ENCODE assay signal across 8 mouse cellular contexts in the genomic region with DNA sequence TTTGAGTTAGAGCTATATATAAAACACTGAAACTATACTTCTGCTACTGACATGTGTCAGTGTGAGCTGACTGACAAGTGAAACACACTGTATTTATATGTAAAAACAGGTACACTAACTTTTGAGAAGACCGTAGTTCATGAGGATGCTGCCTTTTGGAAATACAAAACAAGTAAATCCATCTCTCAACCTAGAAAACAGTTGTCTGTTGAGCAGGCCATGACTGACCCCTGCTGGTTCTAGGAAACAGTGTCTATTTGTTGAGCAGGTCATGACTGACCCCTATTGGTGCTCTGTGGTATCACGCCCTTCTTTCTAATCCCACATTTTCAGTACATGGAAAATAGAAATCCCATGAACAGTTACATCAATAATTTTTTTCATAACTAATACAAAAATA. TPM values are rescaled to one million over a fixed set of nuclear protein-coding genes. Genes with fewer than 3 reads are reported as not detected.
A peak's percentile ranks its signal among the peaks of the same experiment; 100 is the strongest.
DNase-seq lines count a peak whose midpoint lies in the region; ATAC-seq and TF ChIP-seq lines count a peak whose summit lies in the region.

No protein-coding gene starts in this region.

- no peak overlapping the region for H3K4me3 ChIP-seq in ES-Bruce4 (ENCODE audit: low read depth, low read length)
- no peak overlapping the region for H3K4me3 ChIP-seq in bone marrow, adult 2 months (replicated peaks; ENCODE audit: control insufficient read depth, low read depth, low read length)
- H3K4me3 ChIP-seq in embryonic facial prominence, embryonic 15.5 days (replicated peaks): no peak overlapping the region
- no peak overlapping the region for H3K4me3 ChIP-seq in lung, adult 2 months (replicated peaks; ENCODE audit: extremely low read depth, low read depth, low read length)

- no peaks in the 10 kb centered on the region for H3K36me3 ChIP-seq in ES-Bruce4 (ENCODE audit: control insufficient read depth, insufficient read depth, low read length, poor library complexity, severe bottlenecking)
- 0 out of 2 replicates have a peak, but pooled peaks cover 4% of the 10 kb centered on the region for H3K36me3 ChIP-seq in embryonic facial prominence, embryonic 15.5 days

- no peak for TF ChIP-seq EP300 in ES-Bruce4 (IDR thresholded peaks at IDR 0.05; ENCODE audit: insufficient read depth, low read depth, low read length)

- no peaks in the 10 kb centered on the region for H3K4me1 ChIP-seq in ES-Bruce4 (ENCODE audit: control insufficient read depth, insufficient read depth, low read length)
- H3K4me1 ChIP-seq in bone marrow, adult 2 months (ENCODE audit: control insufficient read depth, insufficient read depth, low read length): no peaks in the 10 kb centered on the region
- H3K4me1 ChIP-seq in embryonic facial prominence, embryonic 15.5 days: peaks cover 5% of the 10 kb centered on the region
- H3K4me1 ChIP-seq in lung, adult 2 months (ENCODE audit: control insufficient read depth, insufficient read depth, low read length): no peaks in the 10 kb centered on the region

- no peaks in the 10 kb centered on the region for H3K9me3 ChIP-seq in ES-Bruce4 (replicated peaks; ENCODE audit: control insufficient read depth, insufficient read depth, low read length, poor library complexity, severe bottlenecking)
- H3K9me3 ChIP-seq in embryonic facial prominence, embryonic 15.5 days (replicated peaks): no peaks in the 10 kb centered on the region

- no peak overlapping the region for H3K9ac ChIP-seq in ES-Bruce4 (ENCODE audit: low read depth, poor library complexity, severe bottlenecking)
- H3K9ac ChIP-seq in embryonic facial prominence, embryonic 15.5 days: no peak overlapping the region

- ATAC-seq in embryonic facial prominence, embryonic 15.5 days (ENCODE audit: insufficient number of reproducible peaks, low FRiP score, low TSS enrichment, low read depth): peak; percentile 34; the same call in 1 of the 2 replicates

- no peak for TF ChIP-seq POLR2A in ES-Bruce4 (IDR thresholded peaks at IDR 0.05; ENCODE audit: insufficient read depth, low read length)
- TF ChIP-seq POLR2A in bone marrow, adult 2 months (IDR thresholded peaks at IDR 0.05; ENCODE audit: borderline replicate concordance, control insufficient read depth, low read depth, low read length): no peak
- TF ChIP-seq POLR2A in lung, adult 2 months (IDR thresholded peaks at IDR 0.05; ENCODE audit: borderline replicate concordance, extremely low read depth, low read depth, low read length): no peak

- TF ChIP-seq CTCF in ES-Bruce4 (IDR thresholded peaks at IDR 0.05; ENCODE audit: low read depth, low read length): peak; percentile 47
- peak; percentile 85 for TF ChIP-seq CTCF in bone marrow, adult 2 months (IDR thresholded peaks at IDR 0.05; ENCODE audit: control insufficient read depth, insufficient read depth, low read length)
- TF ChIP-seq CTCF in lung, adult 2 months (IDR thresholded peaks at IDR 0.05; ENCODE audit: insufficient read depth, low read length): peak; percentile 92

- H3K4me2 ChIP-seq in embryonic facial prominence, embryonic 15.5 days (replicated peaks): no peak overlapping the region

- H3K27me3 ChIP-seq in ES-Bruce4 (ENCODE audit: control insufficient read depth, insufficient read depth, low read length, poor library complexity, severe bottlenecking): no peaks in the 10 kb centered on the region
- H3K27me3 ChIP-seq in embryonic facial prominence, embryonic 15.5 days: no peaks in the 10 kb centered on the region

- 15% methylated on average over 2 of the region's 2 CpGs for WGBS in bone marrow, adult 2 months
- WGBS in embryonic facial prominence, embryonic 15.5 days: 10% methylated on average over 2 of the region's 2 CpGs
- WGBS in lung, adult 2 months: 4% methylated on average over 2 of the region's 2 CpGs

- H3K27ac ChIP-seq in ES-Bruce4 (ENCODE audit: insufficient read depth, low read length): no peak overlapping the region
- no peak overlapping the region for H3K27ac ChIP-seq in bone marrow, adult 2 months (ENCODE audit: control insufficient read depth, insufficient read depth, low read depth, low read length, poor library complexity)
- H3K27ac ChIP-seq in embryonic facial prominence, embryonic 15.5 days (replicated peaks): 0 out of 2 replicates have a peak overlapping the region, but pooled peaks have one; percentile 3

- peak; percentile 44 to 84 for DNase-seq in heart, adult 9 months (ENCODE audit: low spot score in 2 of 2)
- peak; percentile 77 to 90 for DNase-seq in kidney, postnatal 25 days
- DNase-seq in lung, adult 2 months: peak; percentile 66
- peak; percentile 62 for DNase-seq in ovary, postnatal 14 days (ENCODE audit: low spot score)
- peak; percentile 74 for DNase-seq in thymus, postnatal 14 days

RNA-seq across cellular contexts. Expression of gene Lrrc28, which starts 14.3 kb away (rescaled TPM):
- polyA plus RNA-seq in ES-Bruce4 (2011; ENCODE audit: insufficient read depth, insufficient read length, low read depth, missing spikeins): 28.4 and 34.5 TPM in 2 replicates
- polyA plus RNA-seq in bone marrow, adult 2 months (2011; ENCODE audit: insufficient read depth, insufficient read length, low replicate concordance, missing spikeins): 5.8 and 6.8 TPM in 2 replicates
- 20.6 and 22.4 TPM in 2 replicates for polyA plus RNA-seq in embryonic facial prominence, embryonic 15.5 days (2015; fragmentation: Nextera tagmentation; extraction: Ambion mirVana)
- 18.9 and 25.4 TPM in 2 replicates for polyA plus RNA-seq in lung, adult 2 months (2012; rRNA removed)

RNA-seq across cellular contexts. Expression of gene Ttc23, which starts 16.4 kb away (rescaled TPM):
- 31.7 and 42.0 TPM in 2 replicates for polyA plus RNA-seq in ES-Bruce4 (2011; ENCODE audit: insufficient read depth, insufficient read length, low read depth, missing spikeins)
- polyA plus RNA-seq in bone marrow, adult 2 months (2011; ENCODE audit: insufficient read depth, insufficient read length, low replicate concordance, missing spikeins): 3.5 and 13.0 TPM in 2 replicates
- 29.6 and 29.8 TPM in 2 replicates for polyA plus RNA-seq in embryonic facial prominence, embryonic 15.5 days (2015; fragmentation: Nextera tagmentation; extraction: Ambion mirVana)
- 4.6 and 10.0 TPM in 2 replicates for polyA plus RNA-seq in lung, adult 2 months (2012; rRNA removed)
